Mouse (Mus musculus): ENCODE data around the gene Rptor. TPM values are rescaled to one million over a fixed set of nuclear protein-coding genes. Genes with fewer than 3 reads are reported as not detected.

The Rptor gene
- total and polyA plus RNA-seq, 2 experiments, result 11.2 to 18.4 TPM

- Histone ChIP-seq H3K27ac (replicated peaks; ENCODE audit: insufficient read depth, low read depth, low read length) (no peak overlapping the region; the same call in 1 of the 2 replicates), H3K36me3 (ENCODE audit: control insufficient read depth, insufficient read depth, low read length) (no peaks in the 10 kb centered on the region), H3K4me1 (ENCODE audit: control insufficient read depth, insufficient read depth, low read length) (peaks cover 11% of the 10 kb centered on the region), H3K9ac (ENCODE audit: low read depth, low read length) (no peak overlapping the region), H3K27me3 (ENCODE audit: control insufficient read depth, insufficient read depth, low read length) (no peaks in the 10 kb centered on the region), H3K4me3 (ENCODE audit: insufficient read depth, low read depth, low read length) (no peak overlapping the region), H3K79me2 (ENCODE audit: control insufficient read depth, insufficient read depth, low read length) (no peaks in the 10 kb centered on the region)
- no peak for TF ChIP-seq CTCF (IDR thresholded peaks at IDR 0.05; ENCODE audit: low read depth, low read length)
- TF ChIP-seq POLR2A (IDR thresholded peaks at IDR 0.05; ENCODE audit: extremely low read depth, insufficient read depth, low read length), result no peak
- peak; percentile 92 for DNase-seq (ENCODE audit: extremely low read depth, low read depth, low spot score)
- WGBS, result 14% methylated on average over 6 of the region's 6 CpGs
Observed at GRCm38 (mm10) chr11:119562286-119562685, 40.4 kb upstream of the Rptor start.

- DNase-seq (ENCODE audit: extremely low read depth, low read depth, low spot score), result peak; percentile 12
- Histone ChIP-seq H3K27me3 (ENCODE audit: control insufficient read depth, insufficient read depth, low read length) (no peaks in the 10 kb centered on the region), H3K79me2 (ENCODE audit: control insufficient read depth, insufficient read depth, low read length) (no peaks in the 10 kb centered on the region), H3K4me3 (ENCODE audit: insufficient read depth, low read depth, low read length) (no peak overlapping the region), H3K27ac (replicated peaks; ENCODE audit: insufficient read depth, low read depth, low read length) (no peak overlapping the region), H3K36me3 (ENCODE audit: control insufficient read depth, insufficient read depth, low read length) (no peaks in the 10 kb centered on the region), H3K4me1 (ENCODE audit: control insufficient read depth, insufficient read depth, low read length) (peaks cover 7% of the 10 kb centered on the region), H3K9ac (ENCODE audit: low read depth, low read length) (no peak overlapping the region)
- no peak for TF ChIP-seq POLR2A (IDR thresholded peaks at IDR 0.05; ENCODE audit: extremely low read depth, insufficient read depth, low read length)
- TF ChIP-seq CTCF (IDR thresholded peaks at IDR 0.05; ENCODE audit: low read depth, low read length), result no peak
- 68% methylated on average over 9 of the region's 9 CpGs for WGBS
Observed at GRCm38 (mm10) chr11:119563166-119563565, 39.5 kb upstream of the Rptor start.

- no peaks in the 10 kb centered on the region for H3K27me3 ChIP-seq (ENCODE audit: control insufficient read depth, insufficient read depth, low read length)
- H3K27ac ChIP-seq (replicated peaks; ENCODE audit: insufficient read depth, low read depth, low read length), result no peak overlapping the region
- H3K36me3 ChIP-seq (ENCODE audit: control insufficient read depth, insufficient read depth, low read length), result no peaks in the 10 kb centered on the region
- no peaks in the 10 kb centered on the region for H3K79me2 ChIP-seq (ENCODE audit: control insufficient read depth, insufficient read depth, low read length)
- H3K9ac ChIP-seq (ENCODE audit: low read depth, low read length), result no peak overlapping the region
- no peak for DNase-seq (ENCODE audit: extremely low read depth, low read depth, low spot score)
- H3K4me3 ChIP-seq (ENCODE audit: insufficient read depth, low read depth, low read length), result no peak overlapping the region
- peaks cover 6% of the 10 kb centered on the region for H3K4me1 ChIP-seq (ENCODE audit: control insufficient read depth, insufficient read depth, low read length)
- TF ChIP-seq CTCF (IDR thresholded peaks at IDR 0.05; ENCODE audit: low read depth, low read length) (no peak), POLR2A (IDR thresholded peaks at IDR 0.05; ENCODE audit: extremely low read depth, insufficient read depth, low read length) (no peak)
- WGBS, result 87% methylated on average over 10 of the region's 10 CpGs
Observed at GRCm38 (mm10) chr11:119564383-119564782, 38.3 kb upstream of the Rptor start.

GRCm38 (mm10) chr11:119565021-119565420, 37.7 kb upstream of the Rptor start:
- Histone ChIP-seq H3K79me2 (ENCODE audit: control insufficient read depth, insufficient read depth, low read length) (no peaks in the 10 kb centered on the region), H3K27me3 (ENCODE audit: control insufficient read depth, insufficient read depth, low read length) (no peaks in the 10 kb centered on the region), H3K36me3 (ENCODE audit: control insufficient read depth, insufficient read depth, low read length) (no peaks in the 10 kb centered on the region), H3K9ac (ENCODE audit: low read depth, low read length) (no peak overlapping the region), H3K4me3 (ENCODE audit: insufficient read depth, low read depth, low read length) (no peak overlapping the region), H3K4me1 (ENCODE audit: control insufficient read depth, insufficient read depth, low read length) (peaks cover 6% of the 10 kb centered on the region), H3K27ac (replicated peaks; ENCODE audit: insufficient read depth, low read depth, low read length) (no peak overlapping the region)
- WGBS, result 78% methylated on average over 7 of the region's 7 CpGs
- TF ChIP-seq CTCF (IDR thresholded peaks at IDR 0.05; ENCODE audit: low read depth, low read length) (no peak), POLR2A (IDR thresholded peaks at IDR 0.05; ENCODE audit: extremely low read depth, insufficient read depth, low read length) (no peak)
- no peak for DNase-seq (ENCODE audit: extremely low read depth, low read depth, low spot score)

- no peaks in the 10 kb centered on the region for H3K27me3 ChIP-seq (ENCODE audit: control insufficient read depth, insufficient read depth, low read length)
- no peak for DNase-seq (ENCODE audit: extremely low read depth, low read depth, low spot score)
- peaks cover 6% of the 10 kb centered on the region for H3K4me1 ChIP-seq (ENCODE audit: control insufficient read depth, insufficient read depth, low read length)
- H3K4me3 ChIP-seq (ENCODE audit: insufficient read depth, low read depth, low read length), result no peak overlapping the region
- H3K79me2 ChIP-seq (ENCODE audit: control insufficient read depth, insufficient read depth, low read length), result no peaks in the 10 kb centered on the region
- H3K9ac ChIP-seq (ENCODE audit: low read depth, low read length), result no peak overlapping the region
- H3K27ac ChIP-seq (replicated peaks; ENCODE audit: insufficient read depth, low read depth, low read length), result no peak overlapping the region
- TF ChIP-seq POLR2A (IDR thresholded peaks at IDR 0.05; ENCODE audit: extremely low read depth, insufficient read depth, low read length) (no peak), CTCF (IDR thresholded peaks at IDR 0.05; ENCODE audit: low read depth, low read length) (no peak)
- no peaks in the 10 kb centered on the region for H3K36me3 ChIP-seq (ENCODE audit: control insufficient read depth, insufficient read depth, low read length)
- 76% methylated on average over 10 of the region's 10 CpGs for WGBS
Observed at GRCm38 (mm10) chr11:119565684-119566083, 37.0 kb upstream of the Rptor start.

- DNase-seq (ENCODE audit: extremely low read depth, low read depth, low spot score), result no peak
- Histone ChIP-seq H3K4me3 (ENCODE audit: insufficient read depth, low read depth, low read length) (no peak overlapping the region), H3K79me2 (ENCODE audit: control insufficient read depth, insufficient read depth, low read length) (no peaks in the 10 kb centered on the region), H3K36me3 (ENCODE audit: control insufficient read depth, insufficient read depth, low read length) (no peaks in the 10 kb centered on the region), H3K9ac (ENCODE audit: low read depth, low read length) (no peak overlapping the region), H3K27me3 (ENCODE audit: control insufficient read depth, insufficient read depth, low read length) (no peaks in the 10 kb centered on the region), H3K27ac (replicated peaks; ENCODE audit: insufficient read depth, low read depth, low read length) (no peak overlapping the region), H3K4me1 (ENCODE audit: control insufficient read depth, insufficient read depth, low read length) (peaks cover 6% of the 10 kb centered on the region)
- TF ChIP-seq CTCF (IDR thresholded peaks at IDR 0.05; ENCODE audit: low read depth, low read length), result no peak
- TF ChIP-seq POLR2A (IDR thresholded peaks at IDR 0.05; ENCODE audit: extremely low read depth, insufficient read depth, low read length), result no peak
- WGBS, result 63% methylated on average over 5 of the region's 5 CpGs
Observed at GRCm38 (mm10) chr11:119566188-119566587, 36.5 kb upstream of the Rptor start.

All from liver, adult 2 months (tissue).